Mouse (Mus musculus): ENCODE data around the gene Nap1l4.
A peak's percentile ranks its signal among the peaks of the same experiment; 100 is the strongest.
"Not testable (repeated sequence)": the region's sequence is repeated elsewhere in the genome, so short reads cannot be mapped to it uniquely, and the experiment has no call there.

Gene Nap1l4

GRCm38 (mm10) chr7:143548976-143549457 lies at the start of gene Nap1l4:
Gene Nap1l4 (minus strand): TSS chr7:143549106.
- peak; percentile 99 to 100 for DNase-seq (ENCODE audit: low spot score in 2 of 2)

DNA sequence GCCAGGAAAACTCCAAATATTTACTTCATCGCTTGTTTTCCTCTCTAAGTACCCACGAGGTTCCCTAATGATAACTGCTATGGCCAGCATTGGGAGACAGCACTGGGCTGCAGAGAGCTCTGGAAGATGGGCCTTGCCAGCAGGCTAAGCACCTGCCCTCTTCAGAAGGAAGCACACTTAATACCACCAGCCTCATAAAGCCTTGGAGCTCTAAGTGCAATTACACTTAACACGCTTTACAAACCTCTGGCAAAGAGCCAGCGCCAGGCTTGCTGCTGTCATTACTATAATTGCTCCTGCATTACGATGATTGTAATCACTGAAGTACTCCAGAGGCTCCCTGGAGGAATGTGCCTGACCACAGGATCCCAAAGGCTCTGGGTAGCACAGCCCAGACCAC lies 46.0 kb upstream of the Nap1l4 start:
- no peak for DNase-seq (ENCODE audit: low spot score in 2 of 2)

- no peak for DNase-seq (ENCODE audit: low spot score in 2 of 2)
These were observed 43.3 kb upstream of the Nap1l4 start for GRCm38 (mm10) chr7:143592255-143592654.

GRCm38 (mm10) chr7:143588006-143588405 lies 39.1 kb upstream of the Nap1l4 start:
- no peak for DNase-seq (ENCODE audit: low spot score in 2 of 2)

DNA sequence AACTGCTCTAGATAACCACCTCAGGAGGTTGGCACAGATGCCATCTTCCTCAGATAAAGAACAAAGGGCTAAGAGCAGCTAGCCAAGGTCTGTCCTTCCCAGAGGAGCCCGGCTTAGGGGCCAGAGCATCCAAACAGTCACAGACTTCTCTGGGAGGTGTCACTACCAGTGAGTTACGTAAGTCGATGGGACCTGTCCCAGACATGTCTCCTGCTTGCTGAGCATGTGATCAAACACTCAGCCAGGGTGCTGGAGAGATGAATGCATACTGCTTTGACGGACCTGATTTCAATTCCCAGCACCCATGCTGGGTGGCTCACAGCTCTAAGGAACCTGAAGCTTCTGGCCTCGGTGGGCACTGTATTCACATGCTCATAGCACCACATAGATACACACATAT lies 38.7 kb upstream of the Nap1l4 start:
- DNase-seq (ENCODE audit: low spot score in 2 of 2): no peak

- DNase-seq (ENCODE audit: low spot score in 2 of 2): peak; percentile 41 to 58
These were observed 35.0 kb upstream of the Nap1l4 start for GRCm38 (mm10) chr7:143583956-143584355.

GRCm38 (mm10) chr7:143583025-143583424 lies 34.1 kb upstream of the Nap1l4 start:
- DNase-seq (ENCODE audit: low spot score in 2 of 2): no peak

- DNase-seq (ENCODE audit: low spot score in 2 of 2): no peak
These were observed 26.8 kb upstream of the Nap1l4 start for GRCm38 (mm10) chr7:143575751-143576150.

GRCm38 (mm10) chr7:143565648-143566039 lies 16.7 kb upstream of the Nap1l4 start:
- no peak for DNase-seq (ENCODE audit: low spot score in 2 of 2)

GRCm38 (mm10) chr7:143565015-143565647 lies 16.2 kb upstream of the Nap1l4 start:
- no peak for DNase-seq (ENCODE audit: low spot score in 2 of 2)

GRCm38 (mm10) chr7:143563787-143564186 lies 14.9 kb upstream of the Nap1l4 start:
- DNase-seq (ENCODE audit: low spot score in 2 of 2): no peak

DNA sequence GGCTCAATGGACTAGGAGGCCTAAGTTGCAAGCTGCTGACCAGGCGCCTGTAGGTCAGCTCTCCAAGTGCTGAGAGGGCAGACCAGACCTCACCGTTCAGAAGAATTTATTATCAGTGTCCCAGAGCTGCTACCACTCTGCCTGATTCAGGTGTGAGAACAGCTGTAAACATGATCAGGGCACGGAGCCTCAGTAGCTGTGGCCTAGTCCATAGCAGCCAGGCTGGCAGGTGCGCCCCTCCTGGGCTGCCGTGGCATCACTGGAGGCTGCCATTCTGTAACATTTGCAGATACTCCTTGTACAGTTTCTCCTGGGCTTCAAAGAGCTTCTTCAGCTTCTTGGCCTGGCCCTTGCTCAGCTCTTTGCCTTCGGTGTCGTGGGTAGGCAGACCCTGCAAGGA lies 8.7 kb upstream of the Nap1l4 start:
- DNase-seq (ENCODE audit: low spot score in 2 of 2): no peak

GRCm38 (mm10) chr7:143556964-143557610 lies 8.2 kb upstream of the Nap1l4 start:
- peak in 1 of 2 experiments; percentile 55 for DNase-seq (ENCODE audit: low spot score in 2 of 2)

DNA sequence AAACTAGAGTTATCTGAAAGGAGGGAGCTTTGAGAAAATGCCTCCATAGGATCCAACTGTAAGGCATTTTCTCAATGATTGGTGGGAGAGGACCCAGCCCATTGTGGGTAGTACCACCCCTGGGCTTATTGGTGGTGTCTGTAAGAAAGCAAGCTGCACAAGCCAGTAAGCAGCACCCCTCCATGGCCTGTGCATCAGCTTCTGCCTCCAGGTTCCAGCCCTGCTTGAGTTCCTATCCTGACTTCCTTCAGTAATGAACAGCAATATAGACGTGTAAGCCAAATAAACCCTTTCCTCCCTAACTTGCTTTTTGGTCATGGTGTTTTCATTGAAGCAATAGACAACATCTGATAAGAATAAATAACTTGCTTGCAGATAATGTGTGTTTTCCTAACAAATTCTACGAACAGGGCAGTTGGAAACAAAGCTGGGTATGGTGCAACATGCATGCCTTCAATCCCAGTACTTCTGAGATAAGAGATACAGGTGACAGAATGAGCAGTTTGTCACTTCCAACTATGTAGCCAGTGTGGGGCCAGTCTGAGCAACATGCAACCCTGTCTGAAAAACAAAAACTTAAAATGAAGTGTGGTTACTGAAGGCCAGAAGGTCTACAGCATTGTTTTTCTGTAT lies 798 bp upstream of the Nap1l4 start:
- no peak for DNase-seq (ENCODE audit: low spot score in 2 of 2)

DNA sequence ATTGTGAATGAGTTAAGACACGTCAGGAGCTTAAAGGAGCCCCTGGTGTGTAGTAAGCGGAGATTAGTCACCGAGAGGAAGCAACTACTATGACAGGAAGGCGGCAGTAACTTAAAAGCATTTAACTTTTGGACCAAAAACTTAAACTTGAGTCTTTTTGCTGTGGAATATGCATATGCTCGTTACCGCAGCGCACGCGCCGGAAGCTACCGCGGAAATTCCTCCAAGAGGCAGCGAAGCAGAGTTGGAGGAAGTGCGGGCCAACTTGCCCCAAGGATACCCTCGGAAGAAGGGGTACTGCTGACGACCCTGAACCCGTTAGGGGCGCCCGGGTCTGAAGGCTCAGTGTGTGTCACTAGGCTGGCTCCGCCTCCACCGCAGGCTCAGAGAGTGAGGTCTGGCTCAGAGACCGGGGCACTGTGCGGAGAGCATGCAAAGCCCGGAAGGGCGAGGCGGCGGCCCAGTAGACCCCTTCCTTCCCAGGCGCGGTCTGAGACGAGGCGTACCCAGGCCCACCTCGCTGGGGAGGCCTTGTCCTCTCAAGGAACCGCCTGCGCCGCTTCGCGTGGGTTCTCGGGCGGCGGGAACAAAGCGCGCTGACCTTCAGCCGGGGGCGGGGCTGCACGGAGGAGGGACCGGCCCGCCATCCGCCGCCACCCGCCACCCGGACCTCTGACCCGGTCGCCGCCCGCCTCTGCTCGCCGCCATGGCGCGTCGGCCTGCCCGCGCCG lies 510 bp downstream of the Nap1l4 start:
- no peak for DNase-seq (ENCODE audit: low spot score in 2 of 2)

GRCm38 (mm10) chr7:143546554-143546953 lies 2.4 kb downstream of the Nap1l4 start:
- no peak for DNase-seq (ENCODE audit: low spot score in 2 of 2)

GRCm38 (mm10) chr7:143544368-143544767 lies 4.5 kb downstream of the Nap1l4 start:
- DNase-seq (ENCODE audit: low spot score in 2 of 2): peak in 1 of 2 experiments; percentile 30

DNA sequence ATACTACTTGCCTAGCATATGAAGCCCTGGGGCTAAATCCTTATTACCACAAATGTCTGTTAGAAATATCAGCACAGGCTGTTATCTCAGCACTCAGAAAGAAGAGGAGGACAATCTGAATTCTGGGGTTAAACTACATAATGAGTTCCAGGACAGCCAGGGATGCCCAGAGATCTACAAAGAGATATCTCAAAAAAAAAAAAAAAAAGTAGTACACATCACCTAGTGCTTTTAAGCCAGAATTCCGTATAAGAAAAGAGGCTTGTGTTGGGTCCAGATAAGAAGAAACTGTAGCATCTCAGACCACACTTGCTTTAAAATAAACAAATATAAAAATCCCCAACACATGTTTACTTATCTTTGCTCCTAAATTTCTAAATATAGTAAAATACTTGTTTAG lies 10.2 kb downstream of the Nap1l4 start:
- DNase-seq (ENCODE audit: low spot score in 2 of 2): no peak

DNA sequence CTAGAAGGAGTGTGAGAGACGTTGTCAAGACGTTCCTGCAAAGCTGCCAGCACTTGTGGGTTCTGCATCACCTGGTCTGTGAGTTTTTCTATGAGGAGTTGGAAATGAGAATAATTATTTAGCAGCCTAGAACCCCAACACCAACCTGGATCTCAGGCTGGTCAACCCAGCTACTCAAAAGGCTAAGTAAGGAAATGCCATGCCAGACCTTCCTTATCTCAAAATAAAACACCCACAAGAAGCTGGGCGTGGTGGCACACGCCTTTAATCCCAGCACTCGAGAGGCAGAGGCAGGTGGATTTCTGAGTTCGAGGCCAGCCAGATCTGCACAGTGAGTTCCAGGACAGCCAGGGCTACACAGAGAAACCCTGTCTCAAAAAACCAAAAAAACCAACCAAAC lies 10.7 kb downstream of the Nap1l4 start:
- DNase-seq (ENCODE audit: low spot score in 2 of 2): not testable (repeated sequence)

- DNase-seq (ENCODE audit: low spot score in 2 of 2): no peak
These were observed 12.7 kb downstream of the Nap1l4 start for GRCm38 (mm10) chr7:143536251-143536650.

DNA sequence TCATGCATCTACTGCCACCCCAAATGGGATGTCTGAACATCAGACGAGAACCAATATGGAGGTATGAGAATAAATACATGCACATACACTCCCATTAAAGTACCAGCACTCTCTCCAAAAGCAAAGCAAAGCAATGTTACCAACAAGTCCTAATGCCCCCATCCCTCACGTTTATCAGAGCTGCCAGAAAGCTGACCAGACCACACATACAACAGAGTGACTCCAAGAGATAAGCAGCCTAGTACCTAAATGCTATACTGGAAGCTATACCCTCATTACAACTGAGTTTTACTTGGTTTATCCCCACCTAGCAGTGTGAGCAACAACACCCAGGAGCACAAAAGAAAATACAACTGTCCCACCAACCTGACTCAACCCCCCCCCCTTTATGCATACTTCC lies 15.6 kb downstream of the Nap1l4 start:
- DNase-seq (ENCODE audit: low spot score in 2 of 2): no peak

GRCm38 (mm10) chr7:143532410-143532809 lies 16.5 kb downstream of the Nap1l4 start:
- DNase-seq (ENCODE audit: low spot score in 2 of 2): no peak

All from cerebellum, postnatal 4 days (tissue).